Mouse (Mus musculus) heart, adult 2 months (tissue): ENCODE measurements around the gene Myo10. TPM values are rescaled to one million over a fixed set of nuclear protein-coding genes. Genes with fewer than 3 reads are reported as not detected.

Source experiments
- DNase-seq, 2 experiments: peaks; one replicate each; pipeline ENCODE4 v3.0.0; 2021
- H3K27ac ChIP-seq: fragments of 200-600 bp; 2 replicates; pipeline ENCODE4 v1.8.1; 2022
- H3K27me3 ChIP-seq: fragments of 200-500 bp; 2 replicates; pipeline ENCODE4 v1.6.1; 2012; ENCODE audit warnings: mild to moderate bottlenecking, low read length, inconsistent platforms, mixed read lengths; ENCODE audit not compliant: control insufficient read depth, insufficient read depth
- H3K36me3 ChIP-seq: fragments of 200-500 bp; 2 replicates; pipeline ENCODE4 v1.6.1; 2012; ENCODE audit warnings: low read length, inconsistent platforms; ENCODE audit not compliant: control insufficient read depth, insufficient read depth
- H3K4me1 ChIP-seq: fragments of 200-500 bp; 2 replicates; pipeline ENCODE4 v1.6.1; 2011; ENCODE audit warnings: low read length; ENCODE audit not compliant: control insufficient read depth, insufficient read depth
- H3K4me3 ChIP-seq: fragments of 200-600 bp; 2 replicates; pipeline ENCODE4 v1.8.1; 2022
- H3K79me2 ChIP-seq: fragments of 200-500 bp; replicated peaks from 2 replicates; pipeline ENCODE4 v1.6.1; 2012; ENCODE audit warnings: mild to moderate bottlenecking, inconsistent platforms, low read length, moderate library complexity, mixed read lengths; ENCODE audit not compliant: control insufficient read depth, insufficient read depth
- H3K9ac ChIP-seq: fragments of 200-500 bp; 2 replicates; pipeline ENCODE4 v1.6.1; 2012; ENCODE audit warnings: low read depth, mild to moderate bottlenecking, control low read depth, inconsistent platforms, low read length, mixed read lengths
- CTCF ChIP-seq: fragments of 200-600 bp; IDR thresholded peaks from 2 replicates; pipeline ENCODE4 v1.8.1; 2022; ENCODE audit warnings: antibody characterized with exemption, mild to moderate bottlenecking, moderate library complexity
- EP300 ChIP-seq: fragments of 200-500 bp; IDR thresholded peaks from 2 replicates; pipeline ENCODE4 v1.6.1; 2011; ENCODE audit warnings: low read depth, low read length, control low read depth; ENCODE audit not compliant: insufficient read depth
- POLR2A ChIP-seq: fragments of 200-500 bp; IDR thresholded peaks from 2 replicates; pipeline ENCODE4 v1.6.1; 2011; ENCODE audit warnings: mild to moderate bottlenecking, low read depth, low read length, control low read depth; ENCODE audit not compliant: insufficient read depth
- WGBS: fragments of 180-500 bp; shearing (Covaris S2); methylation state at CpG from one replicate; pipeline ENCODE4 v1.1.7; 2018; 5-methylcytosine and 5-hydroxymethylcytosine counted together
- intact Hi-C: fragments of 180-260 bp; cut with DNase I; formaldehyde crosslinking; loops from one replicate; pipeline ENCODE4 v1.15.1; 2025
- polyA plus RNA-seq: library from polyadenylated mRNA; depleted of rRNA; stranded (reverse); fragments of >200 nt; gene quantifications from 2 replicates; pipeline ENCODE4 v1.2.3, GENCODE M21; 2012
- total RNA-seq, 2 experiments: library from RNA; stranded (reverse); gene quantifications; 2 replicates each; pipeline ENCODE4 v1.2.3; 2021

The Myo10 gene
- total and polyA plus RNA-seq, 3 experiments, result 26.6 to 67.9 (median 63.7) TPM

- no peak overlapping the region for H3K27ac ChIP-seq
- no peaks in the 10 kb centered on the region for H3K36me3 ChIP-seq
- TF ChIP-seq CTCF, result no peak
- TF ChIP-seq EP300, result no peak
- no peak for TF ChIP-seq POLR2A
- intact Hi-C loops, result no loop called here
- no peak overlapping the region for H3K9ac ChIP-seq
- no peak overlapping the region for H3K4me3 ChIP-seq
- WGBS, result 69% methylated on average over 35 of the region's 35 CpGs
- no peaks in the 10 kb centered on the region; the same call in 1 of the 2 replicates for H3K4me1 ChIP-seq
- H3K27me3 ChIP-seq, result no peaks in the 10 kb centered on the region
- DNase-seq, result no peak
- H3K79me2 ChIP-seq, result no peaks in the 10 kb centered on the region
These were observed 163.4 kb downstream of the Myo10 start for GRCm38 (mm10) chr15:25785456-25786390.

GRCm38 (mm10) chr15:25787406-25787805, 165.1 kb downstream of the Myo10 start:
- no peaks in the 10 kb centered on the region for H3K36me3 ChIP-seq
- no peak for TF ChIP-seq POLR2A
- TF ChIP-seq EP300, result no peak
- TF ChIP-seq CTCF, result no peak
- no peak overlapping the region for H3K27ac ChIP-seq
- DNase-seq, result no peak
- no peaks in the 10 kb centered on the region for H3K27me3 ChIP-seq
- 83% methylated on average over 9 of the region's 9 CpGs for WGBS
- intact Hi-C loops, result no loop called here
- no peaks in the 10 kb centered on the region; the same call in 1 of the 2 replicates for H3K4me1 ChIP-seq
- H3K9ac ChIP-seq, result no peak overlapping the region
- H3K4me3 ChIP-seq, result no peak overlapping the region
- no peaks in the 10 kb centered on the region for H3K79me2 ChIP-seq

- H3K4me1 ChIP-seq, result no peaks in the 10 kb centered on the region; the same call in 1 of the 2 replicates
- no peaks in the 10 kb centered on the region for H3K27me3 ChIP-seq
- TF ChIP-seq EP300 (no peak), CTCF (no peak), POLR2A (no peak)
- no peak for DNase-seq
- 92% methylated on average over 8 of the region's 8 CpGs for WGBS
- intact Hi-C loops, result no loop called here
- no peaks in the 10 kb centered on the region for H3K79me2 ChIP-seq
- no peak overlapping the region for H3K4me3 ChIP-seq
- no peak overlapping the region for H3K9ac ChIP-seq
- no peaks in the 10 kb centered on the region for H3K36me3 ChIP-seq
- no peak overlapping the region for H3K27ac ChIP-seq
These were observed 165.6 kb downstream of the Myo10 start for GRCm38 (mm10) chr15:25787965-25788364.

GRCm38 (mm10) chr15:25788565-25788964, 166.2 kb downstream of the Myo10 start:
- no peak overlapping the region for H3K27ac ChIP-seq
- no peak for DNase-seq
- no peaks in the 10 kb centered on the region for H3K27me3 ChIP-seq
- no peaks in the 10 kb centered on the region for H3K79me2 ChIP-seq
- no peaks in the 10 kb centered on the region for H3K36me3 ChIP-seq
- no peak for TF ChIP-seq EP300
- TF ChIP-seq POLR2A, result no peak
- no peak for TF ChIP-seq CTCF
- 91% methylated on average over 7 of the region's 7 CpGs for WGBS
- no peaks in the 10 kb centered on the region; the same call in 1 of the 2 replicates for H3K4me1 ChIP-seq
- H3K9ac ChIP-seq, result no peak overlapping the region
- H3K4me3 ChIP-seq, result no peak overlapping the region
- intact Hi-C loops, result no loop called here

GRCm38 (mm10) chr15:25789241-25789640, 166.9 kb downstream of the Myo10 start:
- H3K4me1 ChIP-seq, result no peaks in the 10 kb centered on the region; the same call in 1 of the 2 replicates
- DNase-seq, result no peak
- 49% methylated on average over 10 of the region's 10 CpGs for WGBS
- H3K9ac ChIP-seq, result no peak overlapping the region
- intact Hi-C loops, result no loop called here
- TF ChIP-seq CTCF, result no peak
- TF ChIP-seq EP300, result no peak
- TF ChIP-seq POLR2A, result no peak
- H3K4me3 ChIP-seq, result no peak overlapping the region
- no peak overlapping the region for H3K27ac ChIP-seq
- H3K79me2 ChIP-seq, result no peaks in the 10 kb centered on the region
- H3K36me3 ChIP-seq, result no peaks in the 10 kb centered on the region
- no peaks in the 10 kb centered on the region for H3K27me3 ChIP-seq
